ENCODE assay signal across 32 mouse cellular contexts in the genomic region with DNA sequence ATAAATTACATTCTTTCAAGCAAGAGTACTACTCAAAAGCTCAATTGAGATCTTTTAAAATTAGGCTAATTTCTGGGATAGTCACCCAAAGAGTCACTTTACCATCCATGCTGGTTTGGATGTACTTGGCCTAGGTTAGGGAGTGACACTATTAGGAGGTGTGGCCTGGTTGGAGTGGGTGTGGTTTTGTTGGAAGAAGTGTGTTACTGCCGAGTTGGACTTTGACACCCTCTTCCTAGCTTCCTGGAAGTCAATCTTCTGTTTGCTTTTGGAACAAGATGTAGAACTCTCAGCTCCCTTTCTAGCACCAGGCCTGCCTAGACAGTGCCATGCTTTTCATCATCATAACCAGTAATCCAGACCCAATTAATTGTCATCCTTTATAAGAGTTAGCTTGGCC. TPM values are rescaled to one million over a fixed set of nuclear protein-coding genes. Genes with fewer than 3 reads are reported as not detected.
DNase-seq lines count a peak whose midpoint lies in the region; ATAC-seq lines count a peak whose summit lies in the region.
"Had no signal": no experiment of that assay in that cellular context is flagged by ENCODE, and none has a peak within 500 bp of the region (broad histone marks: within the 10 kb centered on the region; RNA-seq: fewer than 3 reads in every experiment).

No protein-coding gene starts in this region.

- no peaks in the 10 kb centered on the region for H3K4me1 ChIP-seq in intestine, embryonic 14.5 days (replicated peaks; ENCODE audit: control insufficient read depth, insufficient read depth, low read length)
- H3K4me1 ChIP-seq in intestine, embryonic 16.5 days (ENCODE audit: control insufficient read depth, insufficient read depth, low read length), result no peaks in the 10 kb centered on the region
- H3K4me1 ChIP-seq in stomach, embryonic 14.5 days (ENCODE audit: control insufficient read depth, insufficient read depth, low read length), result no peaks in the 10 kb centered on the region
- no peaks in the 10 kb centered on the region for H3K4me1 ChIP-seq in hindbrain, embryonic 16.5 days (ENCODE audit: control insufficient read depth, insufficient read depth, low read depth, low read length)
- H3K4me1 ChIP-seq: embryonic facial prominence, embryonic 10.5 days; forebrain, embryonic 12.5 days; forebrain, embryonic 15.5 days; heart, embryonic 10.5 days; heart, embryonic 13.5 days had no signal

- peak; percentile 43; the same call in 1 of the 2 replicates for ATAC-seq in intestine, embryonic 14.5 days (replicated peaks; ENCODE audit: low FRiP score, low TSS enrichment, low read depth)
- peak; percentile 59; the same call in 1 of the 2 replicates for ATAC-seq in intestine, embryonic 16.5 days
- peak; percentile 42; the same call in 1 of the 2 replicates for ATAC-seq in stomach, embryonic 14.5 days (ENCODE audit: insufficient number of reproducible peaks, insufficient read depth, low FRiP score, low read depth)
- ATAC-seq in hindbrain, embryonic 16.5 days, result no peak
- ATAC-seq: forebrain, embryonic 15.5 days; Patski had no signal

- H3K27me3 ChIP-seq in intestine, embryonic 14.5 days (replicated peaks; ENCODE audit: control insufficient read depth, insufficient read depth, low read length), result no peaks in the 10 kb centered on the region
- H3K27me3 ChIP-seq in intestine, embryonic 16.5 days (replicated peaks; ENCODE audit: control insufficient read depth, insufficient read depth, low read length), result no peaks in the 10 kb centered on the region
- no peaks in the 10 kb centered on the region for H3K27me3 ChIP-seq in stomach, embryonic 14.5 days (ENCODE audit: control insufficient read depth, insufficient read depth, low read length)
- H3K27me3 ChIP-seq in hindbrain, embryonic 16.5 days (replicated peaks; ENCODE audit: control insufficient read depth, insufficient read depth, low read length), result no peaks in the 10 kb centered on the region
- H3K27me3 ChIP-seq: CH12.LX; embryonic facial prominence, embryonic 13.5 days; forebrain, embryonic 12.5 days; forebrain, embryonic 15.5 days; heart, embryonic 13.5 days had no signal

- no peak overlapping the region for H3K9ac ChIP-seq in intestine, embryonic 14.5 days (ENCODE audit: low read length)
- H3K9ac ChIP-seq in intestine, embryonic 16.5 days (ENCODE audit: low read depth, low read length), result no peak overlapping the region
- no peak overlapping the region for H3K9ac ChIP-seq in stomach, embryonic 14.5 days (replicated peaks; ENCODE audit: low read depth, low read length)
- no peak overlapping the region for H3K9ac ChIP-seq in hindbrain, embryonic 16.5 days (ENCODE audit: low read depth, low read length)
- H3K9ac ChIP-seq: embryonic facial prominence, embryonic 13.5 days; forebrain, embryonic 12.5 days; forebrain, embryonic 15.5 days; heart, embryonic 13.5 days; hindbrain, embryonic 14.5 days had no signal

- DNase-seq in intestine, embryonic 14.5 days (ENCODE audit: low spot score), result no peak
- no peak for DNase-seq in ovary, adult 18-20 months (ENCODE audit: low spot score)
- DNase-seq in T-cell, adult 2 months (ENCODE audit: low spot score), result no peak
- DNase-seq: adrenal gland, adult 2 months; adrenal gland, postnatal 14 days; B cell, adult 2 months; cerebellum, adult 11-12 months; cerebellum, adult 8-10 months; cerebellum, postnatal 10 days; cerebellum, postnatal 36 days; embryo, embryonic 11 days; gastrocnemius, postnatal 10 days; gastrocnemius, postnatal 36 days; heart, adult 2 months; heart, postnatal 14 days; heart, postnatal 4 days had no signal

- 52% methylated on average over 1 of the region's 1 CpGs for WGBS in intestine, embryonic 14.5 days
- 25% methylated on average over 1 of the region's 1 CpGs for WGBS in intestine, embryonic 16.5 days
- 40% methylated on average over 1 of the region's 1 CpGs for WGBS in stomach, embryonic 14.5 days
- WGBS in hindbrain, embryonic 16.5 days, result 80% methylated on average over 1 of the region's 1 CpGs

- no peak overlapping the region for H3K4me3 ChIP-seq in intestine, embryonic 14.5 days (ENCODE audit: low read depth, low read length)
- H3K4me3 ChIP-seq in intestine, embryonic 16.5 days (ENCODE audit: low read length), result no peak overlapping the region
- no peak overlapping the region for H3K4me3 ChIP-seq in stomach, embryonic 14.5 days (ENCODE audit: low read depth, low read length)
- no peak overlapping the region for H3K4me3 ChIP-seq in hindbrain, embryonic 16.5 days (ENCODE audit: low read length)
- H3K4me3 ChIP-seq: embryonic facial prominence, embryonic 10.5 days; embryonic facial prominence, embryonic 13.5 days; erythroblast, embryonic 14.5 days; forebrain, embryonic 12.5 days; forebrain, embryonic 15.5 days; heart, adult 2 months; heart, embryonic 10.5 days; heart, embryonic 13.5 days had no signal

- H3K36me3 ChIP-seq in intestine, embryonic 14.5 days (ENCODE audit: control insufficient read depth, insufficient read depth, low read length), result no peaks in the 10 kb centered on the region
- H3K36me3 ChIP-seq in intestine, embryonic 16.5 days (ENCODE audit: control insufficient read depth, insufficient read depth, low read length), result no peaks in the 10 kb centered on the region
- H3K36me3 ChIP-seq in stomach, embryonic 14.5 days (ENCODE audit: control insufficient read depth, insufficient read depth, low read length), result no peaks in the 10 kb centered on the region
- H3K36me3 ChIP-seq in hindbrain, embryonic 16.5 days (ENCODE audit: control insufficient read depth, insufficient read depth, low read length), result no peaks in the 10 kb centered on the region
- H3K36me3 ChIP-seq: embryonic facial prominence, embryonic 10.5 days; embryonic facial prominence, embryonic 13.5 days; forebrain, embryonic 12.5 days; forebrain, embryonic 15.5 days; G1E; heart, embryonic 10.5 days; heart, embryonic 13.5 days had no signal

- no peak overlapping the region for H3K4me2 ChIP-seq in intestine, embryonic 14.5 days (ENCODE audit: low read length)
- H3K4me2 ChIP-seq in intestine, embryonic 16.5 days (ENCODE audit: low read depth, low read length), result no peak overlapping the region
- no peak overlapping the region for H3K4me2 ChIP-seq in stomach, embryonic 14.5 days (replicated peaks; ENCODE audit: low read depth, low read length)
- H3K4me2 ChIP-seq in hindbrain, embryonic 16.5 days (ENCODE audit: low read length), result no peak overlapping the region
- H3K4me2 ChIP-seq: embryonic facial prominence, embryonic 13.5 days; forebrain, embryonic 12.5 days; forebrain, embryonic 15.5 days; heart, embryonic 13.5 days; hindbrain, embryonic 14.5 days had no signal

- H3K27ac ChIP-seq in intestine, embryonic 14.5 days (ENCODE audit: low read depth), result no peak overlapping the region
- H3K27ac ChIP-seq in intestine, embryonic 16.5 days (ENCODE audit: low read length), result no peak overlapping the region
- H3K27ac ChIP-seq in stomach, embryonic 14.5 days (ENCODE audit: low read length), result no peak overlapping the region
- H3K27ac ChIP-seq in hindbrain, embryonic 16.5 days (ENCODE audit: low read depth, low read length), result no peak overlapping the region
- H3K27ac ChIP-seq: embryonic facial prominence, embryonic 10.5 days; embryonic facial prominence, embryonic 13.5 days; forebrain, embryonic 12.5 days; forebrain, embryonic 15.5 days; heart, adult 2 months; heart, embryonic 10.5 days; heart, embryonic 13.5 days; hindbrain, embryonic 14.5 days had no signal

- no peaks in the 10 kb centered on the region for H3K9me3 ChIP-seq in intestine, embryonic 14.5 days (ENCODE audit: control insufficient read depth, low read length)
- H3K9me3 ChIP-seq in intestine, embryonic 16.5 days (ENCODE audit: control insufficient read depth, low read length), result no peaks in the 10 kb centered on the region
- H3K9me3 ChIP-seq in stomach, embryonic 14.5 days (ENCODE audit: control insufficient read depth, low read depth, low read length), result no peaks in the 10 kb centered on the region
- no peaks in the 10 kb centered on the region for H3K9me3 ChIP-seq in hindbrain, embryonic 16.5 days (ENCODE audit: control insufficient read depth, low read length)
- H3K9me3 ChIP-seq: embryonic facial prominence, embryonic 10.5 days; embryonic facial prominence, embryonic 13.5 days; forebrain, embryonic 12.5 days; forebrain, embryonic 15.5 days; G1E; heart, embryonic 10.5 days; heart, embryonic 13.5 days had no signal

RNA-seq across cellular contexts. Expression of gene Npy1r, which starts 45.4 kb away (rescaled TPM):
- 2.0 and 2.1 TPM in 2 replicates for polyA plus RNA-seq in intestine, embryonic 14.5 days (2014; fragmentation: Nextera tagmentation; extraction: Ambion mirVana)
- 1.3 TPM in 2 replicates for polyA plus RNA-seq in intestine, embryonic 16.5 days (2015; fragmentation: Nextera tagmentation; extraction: Ambion mirVana)
- polyA plus RNA-seq in stomach, embryonic 14.5 days (2014; fragmentation: Nextera tagmentation; extraction: Ambion mirVana), result 1.4 and 2.1 TPM in 2 replicates
- polyA plus RNA-seq in hindbrain, embryonic 16.5 days (2015; fragmentation: Nextera tagmentation; extraction: Ambion mirVana), result 9.1 and 10.2 TPM in 2 replicates
- polyA plus RNA-seq: erythroblast, embryonic 14.5 days; G1E; Patski had no signal

RNA-seq across cellular contexts. Expression of gene Npy5r, which starts 54.4 kb away (rescaled TPM):
- polyA plus RNA-seq in intestine, embryonic 14.5 days (2014; fragmentation: Nextera tagmentation; extraction: Ambion mirVana), result 0.14 TPM in 1 of 2 replicates, not detected in the other
- polyA plus RNA-seq in intestine, embryonic 16.5 days (2015; fragmentation: Nextera tagmentation; extraction: Ambion mirVana), result 0.07 and 0.13 TPM in 2 replicates
- 0.14 TPM in 1 of 2 replicates, not detected in the other for polyA plus RNA-seq in stomach, embryonic 14.5 days (2014; fragmentation: Nextera tagmentation; extraction: Ambion mirVana)
- polyA plus RNA-seq in hindbrain, embryonic 16.5 days (2015; fragmentation: Nextera tagmentation; extraction: Ambion mirVana), result 2.4 and 3.1 TPM in 2 replicates
- polyA plus RNA-seq: embryonic facial prominence, embryonic 13.5 days; erythroblast, embryonic 14.5 days; forebrain, embryonic 12.5 days; G1E; heart, adult 2 months; heart, embryonic 10.5 days; heart, embryonic 13.5 days; heart, embryonic 16.5 days; hindbrain, embryonic 11.5 days; Patski had no signal
